Mouse (Mus musculus) erythroid progenitor cell, adult 5-6 weeks (primary cell): Measurements from ENCODE around the gene Sestd1. TPM values are rescaled to one million over a fixed set of nuclear protein-coding genes. Genes with fewer than 3 reads are reported as not detected.

Source experiments
- ATAC-seq: replicated peaks from 2 replicates; pipeline ENCODE4 v1.8.0; 2016; ENCODE audit warnings: moderate number of reproducible peaks, mild to moderate bottlenecking, moderate TSS enrichment, inconsistent platforms; ENCODE audit not compliant: poor library complexity, low FRiP score, severe bottlenecking
- total RNA-seq, 2 experiments: library from RNA; stranded (forward) in 1 of 2; stranded (reverse) in 1 of 2; fragments of 150-400 nt in 1 of 2; fragments of 186-747, 209-891 nt in 1 of 2; gene quantifications; 2 replicates each; pipeline versions ENCODE4 v1.2.3 to v1.2.4; 2015 to 2017; ENCODE audit warnings: low replicate concordance in 2 of 2

The Sestd1 gene
- total RNA-seq, 2 experiments from 2014 or later: under 0.01 to 0.45 TPM

DNA sequence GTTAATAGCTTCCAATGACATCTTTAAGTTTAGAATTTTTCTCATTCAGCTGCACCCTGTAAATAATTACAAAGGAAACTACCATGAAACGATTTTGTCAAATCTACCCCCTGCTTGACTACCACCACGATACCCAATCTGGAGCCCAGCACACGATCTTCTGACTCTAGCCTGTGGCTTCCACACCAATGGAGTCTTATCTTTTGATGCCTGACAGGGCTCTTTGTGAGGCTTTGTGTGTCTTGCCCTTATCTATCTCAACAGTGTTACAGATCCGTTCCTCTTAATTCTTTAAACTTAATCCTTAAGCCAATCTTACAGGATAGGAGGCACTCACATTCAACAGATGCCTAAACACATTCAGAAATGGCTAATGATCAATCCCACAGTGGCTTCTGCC lies 126.3 kb downstream of the Sestd1 start:
- no peak for ATAC-seq

- no peak for ATAC-seq
Observed at GRCm38 (mm10) chr2:77151255-77151654, 129.1 kb downstream of the Sestd1 start.

DNA sequence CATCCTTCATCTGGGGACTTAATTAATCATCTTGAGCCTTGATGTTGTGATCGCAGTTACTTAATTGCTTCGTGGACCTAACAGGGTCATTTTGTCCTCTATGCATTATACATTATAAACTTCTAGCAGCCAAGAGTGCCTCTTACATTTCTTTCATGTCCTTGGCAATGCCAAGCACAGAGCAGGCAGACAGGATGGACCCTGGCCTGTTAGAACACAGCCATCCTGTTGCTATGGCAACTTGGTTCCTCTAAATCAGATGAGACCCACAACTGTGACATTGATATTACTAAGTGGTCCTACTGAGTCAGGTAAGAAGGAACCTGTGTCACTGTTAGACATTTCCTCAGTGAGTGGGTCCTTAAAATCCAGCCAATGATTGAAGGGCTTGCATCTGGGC lies 130.8 kb downstream of the Sestd1 start:
- ATAC-seq: no peak

GRCm38 (mm10) chr2:77148215-77148614 lies 132.2 kb downstream of the Sestd1 start:
- no peak for ATAC-seq

- ATAC-seq: no peak
Observed at GRCm38 (mm10) chr2:77146968-77147367, 133.4 kb downstream of the Sestd1 start.

- ATAC-seq: no peak
Observed at GRCm38 (mm10) chr2:77146291-77146690, 134.1 kb downstream of the Sestd1 start.

DNA sequence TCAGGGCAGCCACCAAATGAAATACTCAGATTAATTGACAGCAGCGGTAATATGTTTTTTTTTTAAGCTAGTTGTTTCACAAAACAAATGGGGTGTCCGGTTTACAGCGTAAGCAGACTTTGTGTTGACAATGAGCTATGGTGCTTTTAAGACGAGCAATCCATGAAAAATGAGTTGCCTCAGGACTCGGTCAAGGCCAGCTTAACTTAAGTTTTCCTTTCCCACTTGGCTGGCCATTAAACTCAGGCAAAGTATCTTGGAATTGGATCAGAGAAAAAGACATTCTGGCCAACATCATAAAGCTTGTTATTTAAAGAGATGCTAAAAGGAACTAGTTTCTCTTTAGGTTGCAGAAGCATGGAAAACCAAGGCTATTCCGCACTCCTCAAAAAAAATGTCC lies 136.9 kb downstream of the Sestd1 start:
- no peak for ATAC-seq

DNA sequence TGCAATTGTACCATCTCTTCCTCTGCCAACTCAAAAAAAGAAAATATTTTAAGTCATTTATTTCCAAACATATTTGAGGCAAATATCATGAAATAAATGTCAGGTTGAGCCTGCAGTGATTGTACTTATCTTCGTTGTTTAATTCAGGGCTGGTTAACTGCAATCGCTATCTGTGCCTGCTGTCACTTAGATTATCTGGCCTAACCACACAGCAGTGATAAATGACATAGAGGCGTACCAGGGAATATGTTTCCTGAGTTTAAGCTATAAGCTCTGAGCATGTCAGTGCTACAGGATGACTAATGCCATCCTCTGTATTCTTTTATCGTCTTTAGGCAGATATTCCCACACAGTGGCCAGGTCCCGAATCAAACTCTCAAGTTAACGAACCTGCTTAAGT lies 141.5 kb downstream of the Sestd1 start:
- no peak for ATAC-seq

DNA sequence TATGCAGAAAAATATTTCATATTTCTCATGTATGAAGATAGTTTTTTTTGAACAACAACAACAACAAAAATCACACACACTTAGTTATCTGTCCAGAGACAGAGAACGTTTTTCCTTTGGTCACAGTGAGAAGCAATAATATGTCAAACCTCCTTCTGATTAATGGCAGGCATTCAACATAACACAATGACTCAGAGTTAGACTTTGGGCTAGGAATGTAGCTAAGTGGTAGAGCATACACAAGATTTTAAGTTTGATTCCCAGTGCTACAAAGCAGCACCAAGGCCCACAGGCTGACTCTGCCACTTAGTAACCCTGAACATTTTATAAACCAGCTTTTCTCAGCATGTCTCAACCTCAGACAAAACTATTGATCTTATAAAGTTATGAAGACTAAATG lies 145.5 kb downstream of the Sestd1 start:
- ATAC-seq: no peak

- ATAC-seq: no peak
Observed at GRCm38 (mm10) chr2:77133407-77133806, 147.0 kb downstream of the Sestd1 start.

Other genes with a start within 250 kb of the Sestd1 start
- 2.2 and 2.9 TPM in 2 replicates for gene Ccdc141, start 110.0 kb downstream of the Sestd1 start, total RNA-seq (2015; ENCODE audit: low replicate concordance)
- gene Ccdc141, start 110.0 kb downstream of the Sestd1 start, total RNA-seq (2017; ENCODE audit: low replicate concordance): 0.45 and 4.2 TPM in 2 replicates